Mouse (Mus musculus): ENCODE results near the gene Anapc2.

Gene Anapc2

GRCm38 (mm10) chr2:25266720-25267119 lies 5.6 kb upstream of the Anapc2 start:
- in situ Hi-C loops (cut with MboI, MseI): loop anchor here (25.0 kb wide), 1 partner anchor 879 kb away; no protein-coding TSS in a partner anchor

GRCm38 (mm10) chr2:25267241-25267640 lies 5.0 kb upstream of the Anapc2 start:
- in situ Hi-C loops (cut with MboI, MseI): loop anchor here (25.0 kb wide), 1 partner anchor 880 kb away; no protein-coding TSS in a partner anchor

GRCm38 (mm10) chr2:25267746-25268309 lies 4.5 kb upstream of the Anapc2 start:
- in situ Hi-C loops (cut with MboI, MseI): loop anchor here (25.0 kb wide), 1 partner anchor 881 kb away; no protein-coding TSS in a partner anchor

- in situ Hi-C loops (cut with MboI, MseI): loop anchor here (5.0 to 25.0 kb wide), 2 partner anchors 60 to 885 kb away; partner anchors contain the start of gene Man1b1
Measured at GRCm38 (mm10) chr2:25272515-25272914, 237 bp downstream of the Anapc2 start.

- in situ Hi-C loops (cut with MboI, MseI): loop anchor here (5.0 to 25.0 kb wide), 2 partner anchors 59 to 886 kb away; partner anchors contain the start of gene Man1b1
Measured at GRCm38 (mm10) chr2:25273010-25273409, 732 bp downstream of the Anapc2 start.

GRCm38 (mm10) chr2:25278928-25279882 lies 6.9 kb downstream of the Anapc2 start:
- in situ Hi-C loops (cut with MboI, MseI): no loop called here

GRCm38 (mm10) chr2:25285551-25285950 lies 13.3 kb downstream of the Anapc2 start:
- in situ Hi-C loops (cut with MboI, MseI): no loop called here

GRCm38 (mm10) chr2:25286314-25286713 lies 14.0 kb downstream of the Anapc2 start:
- in situ Hi-C loops (cut with MboI, MseI): no loop called here

- in situ Hi-C loops (cut with MboI, MseI): no loop called here
Measured at GRCm38 (mm10) chr2:25286837-25287636, 14.8 kb downstream of the Anapc2 start.

GRCm38 (mm10) chr2:25287927-25288649 lies 15.8 kb downstream of the Anapc2 start, which contains the start of gene Tmem210:
Gene Tmem210 (plus strand): TSS chr2:25288145.
- in situ Hi-C loops (cut with MboI, MseI): no loop called here

- in situ Hi-C loops (cut with MboI, MseI): no loop called here
Measured at GRCm38 (mm10) chr2:25288734-25289345, 16.6 kb downstream of the Anapc2 start.

- in situ Hi-C loops (cut with MboI, MseI): no loop called here
Measured at GRCm38 (mm10) chr2:25289651-25290050, 17.4 kb downstream of the Anapc2 start, which contains the start of gene Lrrc26. Gene Lrrc26 (plus strand): TSS chr2:25289915.

GRCm38 (mm10) chr2:25290101-25290815 lies 18.0 kb downstream of the Anapc2 start:
- in situ Hi-C loops (cut with MboI, MseI): no loop called here

- in situ Hi-C loops (cut with MboI, MseI): no loop called here
Measured at GRCm38 (mm10) chr2:25290816-25291130, 18.5 kb downstream of the Anapc2 start.

- in situ Hi-C loops (cut with MboI, MseI): no loop called here
Measured at GRCm38 (mm10) chr2:25291184-25292053, 19.1 kb downstream of the Anapc2 start.

GRCm38 (mm10) chr2:25292054-25292544 lies 19.8 kb downstream of the Anapc2 start:
- in situ Hi-C loops (cut with MboI, MseI): no loop called here

GRCm38 (mm10) chr2:25292856-25293255 lies 20.6 kb downstream of the Anapc2 start:
- in situ Hi-C loops (cut with MboI, MseI): no loop called here

- in situ Hi-C loops (cut with MboI, MseI): no loop called here
Measured at GRCm38 (mm10) chr2:25293706-25294105, 21.4 kb downstream of the Anapc2 start.

- in situ Hi-C loops (cut with MboI, MseI): no loop called here
Measured at GRCm38 (mm10) chr2:25297093-25297492, 24.8 kb downstream of the Anapc2 start.

Data from T-helper 2 cell (primary cell).